Mouse (Mus musculus): ENCODE measurements at regions not wholly inside any gene's neighbourhood (a gene's known extent, or its start where the extent isn't known, plus 50 kb on each side); places are given as distances from the start of the nearest gene placed in this dataset.

DNA sequence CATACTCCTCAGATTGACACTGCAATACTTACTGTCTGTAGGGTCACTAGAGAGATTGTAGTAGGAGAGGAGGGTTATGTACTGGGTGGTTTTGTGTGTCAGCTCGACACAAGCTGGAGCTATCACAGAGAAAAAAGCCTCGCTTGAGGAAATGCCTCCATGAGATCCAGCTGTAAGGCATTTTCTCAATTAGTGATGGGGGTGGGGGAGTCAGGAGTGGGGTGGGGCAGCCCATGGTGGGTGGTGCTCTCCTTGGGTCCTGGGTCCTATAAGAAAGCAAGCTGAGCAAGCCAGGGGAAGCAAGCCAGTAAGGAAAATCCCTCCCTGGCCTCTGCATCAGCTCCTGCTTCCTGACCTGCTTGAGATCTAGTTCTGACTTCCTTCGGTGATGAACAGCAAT is 449.5 kb upstream of the Arglu1 start:
- no peak for TF ChIP-seq POLR2A (IDR thresholded peaks at IDR 0.05; ENCODE audit: borderline replicate concordance, extremely low read depth, insufficient read depth, insufficient read length, poor library complexity, severe bottlenecking)
- no peak for TF ChIP-seq CTCF (IDR thresholded peaks at IDR 0.05; ENCODE audit: borderline replicate concordance, extremely low read depth, insufficient read depth, insufficient read length)
